Mouse (Mus musculus) B cell, adult 2 months (primary cell): ENCODE data around the gene Lrp1.
A peak's percentile ranks its signal among the peaks of the same experiment; 100 is the strongest.

ENCODE experiments used
- DNase-seq, 2 experiments: peaks; one replicate each; pipeline ENCODE4 v3.0.0; 2022

Lrp1 gene

DNA sequence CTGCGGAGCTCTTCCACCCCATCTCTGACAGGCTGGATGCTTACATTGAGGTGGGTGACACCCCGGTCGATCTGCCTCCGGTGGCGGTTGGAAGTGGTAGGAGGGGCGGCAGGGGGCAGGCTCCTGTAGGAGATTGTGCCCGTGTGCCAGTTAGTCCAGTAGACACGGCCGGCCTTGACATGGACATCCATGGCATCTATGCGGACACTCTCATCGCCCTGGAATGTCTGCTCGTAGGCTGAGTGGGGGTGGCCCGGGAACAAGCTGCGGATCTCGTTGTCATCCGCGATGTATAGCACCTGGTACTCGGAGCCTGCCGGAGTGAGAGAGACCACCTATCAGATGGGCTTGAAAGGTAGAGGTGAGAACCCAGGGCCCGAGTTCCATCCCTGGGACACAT, 76.6 kb downstream of the Lrp1 start:
- no peak for DNase-seq

DNA sequence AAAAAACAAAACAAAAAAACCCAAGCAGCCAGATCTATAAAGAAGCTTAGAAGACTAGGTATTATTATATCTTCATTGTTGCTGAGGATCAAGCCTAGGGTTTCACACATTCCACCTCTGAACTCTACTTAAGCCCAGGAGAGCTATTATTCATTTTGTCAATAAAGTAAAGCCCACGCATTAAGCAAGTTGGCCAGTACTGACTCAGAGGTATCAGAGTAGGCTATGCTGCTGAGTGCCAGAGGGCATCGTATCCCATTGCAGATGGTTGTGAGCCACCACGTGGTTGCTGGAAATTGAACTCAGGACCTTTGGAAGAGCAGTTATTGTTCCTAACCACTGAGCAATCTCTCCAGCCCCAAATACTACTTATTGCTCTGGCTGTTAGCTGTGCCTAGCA, 77.0 kb downstream of the Lrp1 start:
- DNase-seq, result no peak

- DNase-seq, result no peak
Measured at GRCm38 (mm10) chr10:127542720-127543119, 78.2 kb downstream of the Lrp1 start.

GRCm38 (mm10) chr10:127542084-127542483, 78.9 kb downstream of the Lrp1 start:
- DNase-seq, result no peak

GRCm38 (mm10) chr10:127541510-127541909, 79.4 kb downstream of the Lrp1 start:
- DNase-seq, result no peak

DNA sequence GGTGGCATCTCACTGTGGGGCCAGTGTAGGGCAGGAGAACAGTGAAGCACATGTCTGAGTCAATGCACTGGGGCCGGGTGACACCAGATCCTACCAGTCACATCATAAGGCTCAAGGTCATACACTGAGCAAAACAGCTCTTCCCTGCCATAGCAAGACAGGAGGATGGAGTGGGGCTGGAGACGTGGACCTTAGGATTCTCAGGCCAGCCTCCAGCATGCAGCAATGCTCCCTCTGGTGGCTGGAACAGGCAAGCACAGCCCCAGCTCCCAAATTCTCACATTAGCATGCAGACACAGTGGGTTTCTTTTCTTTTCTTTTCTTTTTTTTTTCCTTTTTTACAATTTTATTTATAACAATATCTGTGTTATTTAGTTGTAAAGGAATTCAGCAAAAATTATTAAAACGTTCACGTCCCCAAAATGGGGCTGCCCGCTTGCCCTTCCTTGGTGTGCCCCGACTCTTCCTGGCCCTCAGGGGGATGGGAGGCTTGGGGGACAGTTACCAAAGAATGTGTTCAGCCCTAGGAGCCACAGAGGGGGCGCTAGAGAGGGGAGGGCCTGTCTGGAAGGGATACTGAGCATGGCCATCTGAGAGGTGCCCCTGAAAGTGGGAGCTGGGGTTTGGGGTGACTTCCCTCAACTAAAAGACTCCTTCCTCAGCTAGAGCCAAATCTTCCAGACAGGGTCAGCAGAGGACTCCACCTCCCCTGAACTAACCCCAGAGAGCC, 82.9 kb downstream of the Lrp1 start:
- DNase-seq, result peak; percentile 79 to 80

- DNase-seq, result peak; percentile 68
Measured at GRCm38 (mm10) chr10:127536586-127537314, 84.2 kb downstream of the Lrp1 start.

- peak; percentile 31 to 38 for DNase-seq
Measured at GRCm38 (mm10) chr10:127534929-127535384, 86.0 kb downstream of the Lrp1 start.

DNA sequence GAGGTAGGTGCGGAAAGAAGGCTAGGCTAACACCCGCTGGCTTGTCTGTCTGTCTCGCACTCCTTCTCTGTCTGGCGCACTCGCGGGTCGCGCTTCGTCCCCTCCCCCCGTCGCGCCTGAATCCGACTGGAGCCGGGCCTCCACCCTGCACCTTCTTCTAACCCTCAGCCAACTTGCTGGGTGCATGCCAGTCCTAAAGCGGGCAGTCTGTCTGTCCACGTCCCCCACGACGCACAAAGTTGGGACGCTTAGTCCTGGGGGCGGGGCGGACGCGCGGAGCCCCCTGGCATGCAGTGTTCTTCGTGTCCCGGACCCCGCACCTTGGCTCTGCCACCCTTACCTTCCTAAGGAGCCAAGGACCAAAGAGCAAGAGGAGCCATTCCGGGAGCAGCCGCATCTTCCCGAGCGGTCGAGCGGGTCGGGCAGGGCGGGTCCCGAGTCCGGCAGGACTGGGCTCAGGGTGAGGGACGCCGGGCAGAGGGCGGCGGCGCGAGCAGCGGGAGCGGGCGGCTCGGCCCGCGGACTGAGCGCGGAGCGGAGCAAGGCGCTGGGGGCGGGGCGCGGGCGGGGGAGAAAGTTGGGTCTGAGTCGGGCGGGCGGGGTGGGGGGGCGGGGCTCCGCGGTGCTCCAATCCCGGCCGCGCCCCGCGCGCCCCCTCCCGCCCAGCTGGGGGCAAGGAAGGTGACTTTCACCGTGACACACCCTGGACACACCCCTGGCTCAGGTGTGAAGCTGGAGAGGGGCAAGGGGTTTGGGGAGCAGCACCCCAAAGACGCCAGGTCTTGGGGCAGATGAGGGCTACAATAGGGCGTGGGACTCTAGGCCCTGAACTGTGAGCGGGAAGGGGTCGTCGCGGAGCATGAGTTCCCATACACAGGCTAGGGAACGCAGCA, 86.7 kb downstream of the Lrp1 start, which contains the start of gene Nxph4:
Nxph4 (minus strand) TSS at position 524 of the 893 bp plus-strand sequence.
- DNase-seq, result no peak

DNA sequence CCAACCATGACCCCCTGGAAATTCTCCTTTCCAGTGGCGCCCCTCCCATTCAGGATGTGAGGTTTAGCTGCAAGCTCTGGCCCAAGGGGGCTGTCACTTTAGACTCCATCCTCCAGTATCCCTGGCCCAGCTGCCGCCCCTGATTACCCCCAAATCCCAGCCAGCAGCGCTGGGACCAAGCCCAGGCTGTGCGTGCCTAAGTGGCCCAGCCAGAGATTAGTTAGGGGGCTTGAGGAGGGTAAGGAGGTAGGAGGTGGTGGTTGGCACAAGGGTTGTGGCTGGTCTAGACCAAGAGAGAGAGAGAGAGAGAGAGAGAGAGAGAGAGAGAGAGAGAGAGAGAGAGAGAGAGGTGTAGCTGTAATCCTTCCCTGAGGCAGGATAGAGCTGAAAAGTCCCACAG, 89.4 kb downstream of the Lrp1 start:
- DNase-seq, result no peak

- no peak for DNase-seq
Measured at GRCm38 (mm10) chr10:127530945-127531344, 90.0 kb downstream of the Lrp1 start.

DNA sequence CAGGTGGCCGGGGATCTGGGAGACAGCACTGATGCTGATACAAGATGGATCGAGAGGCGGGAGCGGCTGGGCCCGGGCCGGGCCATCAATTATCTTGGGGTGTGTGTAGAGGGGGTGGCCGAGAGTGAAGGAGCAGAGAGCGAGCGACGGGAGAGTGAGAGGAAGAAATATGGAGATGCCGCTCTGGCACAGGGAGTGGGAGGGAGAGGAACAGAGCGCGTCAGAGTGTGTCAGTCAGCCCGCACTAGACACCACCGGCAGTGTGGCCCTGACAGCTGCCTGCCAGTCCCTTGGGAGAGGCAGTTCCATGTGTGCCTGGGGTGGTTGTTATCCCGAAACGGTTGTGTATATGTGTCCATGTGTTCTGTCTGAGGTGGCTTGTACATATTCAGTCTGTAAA, 93.5 kb downstream of the Lrp1 start:
- DNase-seq, result peak in 1 of 2 experiments; percentile 40

DNA sequence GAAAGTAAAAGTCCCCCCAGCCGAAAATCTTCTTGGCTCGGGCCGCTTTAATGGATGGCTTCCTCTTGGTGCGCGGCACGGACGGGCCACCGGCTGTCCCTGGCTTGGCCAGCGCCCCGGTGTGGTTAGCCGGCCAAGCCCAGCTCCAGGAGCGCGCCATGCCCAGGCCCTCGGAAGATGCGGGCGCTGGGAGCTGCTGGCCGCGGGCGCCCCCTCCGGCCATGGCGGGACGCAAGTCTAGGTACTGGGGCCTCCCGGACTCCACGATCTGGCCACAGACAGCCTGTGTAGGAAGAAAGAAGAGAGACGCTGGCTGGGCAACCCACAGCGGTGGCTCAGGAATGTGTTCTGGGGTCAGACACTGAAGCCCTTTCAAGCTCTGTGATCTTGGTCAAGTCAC, 94.3 kb downstream of the Lrp1 start:
- peak; percentile 63 to 69 for DNase-seq

- peak in 1 of 2 experiments; percentile 40 for DNase-seq
Measured at GRCm38 (mm10) chr10:127526048-127526447, 94.9 kb downstream of the Lrp1 start.

GRCm38 (mm10) chr10:127524646-127525255, 96.2 kb downstream of the Lrp1 start:
- no peak for DNase-seq

DNA sequence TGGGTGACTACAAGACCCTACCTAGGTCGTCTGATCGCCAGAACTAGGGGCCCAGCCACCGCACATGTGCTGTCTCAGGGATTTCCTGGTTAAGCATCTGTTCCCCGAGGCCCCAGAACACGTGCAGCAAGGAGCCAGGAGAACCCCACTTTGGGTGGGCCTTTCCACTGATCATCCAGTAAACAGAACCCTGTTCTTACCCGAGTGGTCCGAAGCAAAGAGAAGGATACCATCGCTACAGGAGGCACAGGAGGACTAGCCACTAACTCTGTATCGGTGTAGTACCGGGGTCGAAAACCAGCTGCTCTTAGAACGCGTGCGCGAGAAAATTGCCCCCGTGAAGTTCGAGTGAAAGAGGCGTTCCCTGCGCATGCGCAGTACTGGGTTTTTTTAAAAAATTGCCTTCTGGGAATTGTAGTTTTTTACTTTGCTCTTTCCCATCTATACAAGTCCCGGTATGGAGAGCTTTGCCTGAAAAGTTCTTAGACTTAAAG, 98.8 kb downstream of the Lrp1 start, which contains the start of gene Shmt2:
Shmt2 (minus strand) TSS at position 357 of the 494 bp plus-strand sequence.
- DNase-seq, result peak; percentile 82

DNA sequence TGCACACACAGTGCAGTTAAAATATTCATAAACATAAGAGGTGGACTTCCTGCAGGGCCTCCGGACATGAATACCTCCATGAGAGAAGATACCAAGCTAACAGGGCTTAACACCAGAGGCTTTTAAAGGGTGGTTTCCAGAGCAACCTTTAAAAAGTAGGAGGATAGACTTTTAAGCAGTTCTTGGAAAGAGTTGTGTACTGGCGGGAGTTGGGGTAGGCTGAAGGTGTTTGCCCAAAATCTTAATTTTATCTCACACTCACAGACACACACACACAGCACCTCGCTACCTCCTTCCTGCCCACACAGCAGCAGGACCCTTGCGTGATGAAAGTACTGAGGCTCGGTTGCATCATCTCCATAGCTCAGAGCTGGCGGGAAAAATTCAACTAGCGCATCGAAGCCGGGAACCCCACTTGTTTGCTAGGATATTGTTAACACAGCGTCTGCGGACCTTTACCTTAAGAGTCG, 99.3 kb downstream of the Lrp1 start:
- peak in 1 of 2 experiments; percentile 21 for DNase-seq

DNA sequence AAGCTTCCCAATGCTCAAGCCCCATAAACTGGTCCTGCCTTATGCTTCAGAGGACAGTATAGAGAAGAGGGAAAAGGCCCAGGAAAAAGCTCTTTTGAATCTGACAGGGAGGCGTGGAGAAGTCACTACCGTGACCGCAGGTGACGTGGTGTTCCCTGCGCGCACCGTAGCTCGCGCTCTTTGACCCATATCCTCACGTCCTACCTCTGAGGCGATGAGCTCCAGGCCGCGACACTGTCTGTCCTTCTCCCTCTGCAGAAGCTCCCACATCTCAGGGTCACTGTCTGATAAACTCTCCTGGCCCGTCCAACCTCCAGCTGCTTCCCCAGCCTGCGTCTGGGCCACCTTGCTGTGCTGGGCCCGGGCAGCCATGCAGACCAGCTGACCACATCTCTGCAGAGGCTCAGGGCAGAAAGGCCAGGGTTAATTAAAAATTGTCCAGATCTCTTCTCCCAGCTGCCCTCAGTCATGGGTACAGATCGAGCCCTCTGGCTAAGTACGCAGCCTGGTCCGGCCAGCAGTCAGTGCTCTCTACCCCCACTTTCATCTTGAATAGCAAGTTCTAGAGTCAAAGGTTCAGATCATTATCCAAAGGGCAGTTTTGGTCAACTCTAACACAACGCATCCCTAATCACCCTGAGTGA, 100.1 kb downstream of the Lrp1 start:
- DNase-seq, result no peak

GRCm38 (mm10) chr10:127519903-127520713, 100.8 kb downstream of the Lrp1 start:
- DNase-seq, result no peak

GRCm38 (mm10) chr10:127519041-127519701, 101.8 kb downstream of the Lrp1 start:
- DNase-seq, result no peak
